Mouse (Mus musculus) lung, adult 18-20 months (tissue): Measurements from ENCODE around the gene Gm8138.
"Not testable (repeated sequence)": the region's sequence is repeated elsewhere in the genome, so short reads cannot be mapped to it uniquely, and the experiment has no call there.

Experiments
- DNase-seq, 2 experiments: peaks; one replicate each; pipeline ENCODE4 v3.0.0; 2022; ENCODE audit warnings: mixed read lengths in 2 of 2

The Gm8138 gene

GRCm38 (mm10) chr14:43416250-43416649 is at the start of gene Gm8138:
Gene Gm8138, minus strand, starts transcription at chr14:43416350.
- not testable (repeated sequence) for DNase-seq

- DNase-seq = not testable (repeated sequence)
Measured at GRCm38 (mm10) chr14:43361713-43362112, 54.4 kb downstream of the Gm8138 start.
